Mouse (Mus musculus) stomach, postnatal 0 days (tissue): ENCODE data around the gene Nhsl1. TPM values are rescaled to one million over a fixed set of nuclear protein-coding genes. Genes with fewer than 3 reads are reported as not detected.
A peak's percentile ranks its signal among the peaks of the same experiment; 100 is the strongest.

ENCODE experiments used
- ATAC-seq: fragments of 200-750 bp; cut with Nextera tagmentation; 2 replicates; pipeline ENCODE4 v1.8.0; 2017; ENCODE audit not compliant: low FRiP score, low TSS enrichment
- DNase-seq: peaks from one replicate; pipeline ENCODE4 v3.0.0-alpha.2; 2016; ENCODE audit warnings: low spot score
- H3K27ac ChIP-seq: fragments of 300-500 bp; sonication (generic); replicated peaks from 2 replicates; pipeline ENCODE4 v1.5.1; 2014; ENCODE audit warnings: mild to moderate bottlenecking, control low read depth
- H3K27me3 ChIP-seq: fragments of 300-500 bp; sonication (generic); 2 replicates; pipeline ENCODE4 v1.6.1; 2014; ENCODE audit warnings: low read length; ENCODE audit not compliant: control insufficient read depth, insufficient read depth
- H3K36me3 ChIP-seq: fragments of 300-500 bp; sonication (generic); 2 replicates; pipeline ENCODE4 v1.6.1; 2014; ENCODE audit warnings: low read length, mixed read lengths; ENCODE audit not compliant: control insufficient read depth, insufficient read depth
- H3K4me1 ChIP-seq: fragments of 300-500 bp; sonication (generic); replicated peaks from 2 replicates; pipeline ENCODE4 v1.6.1; 2014; ENCODE audit warnings: antibody characterized with exemption; ENCODE audit not compliant: control insufficient read depth, insufficient read depth
- H3K4me2 ChIP-seq: fragments of 300-500 bp; sonication (generic); replicated peaks from 2 replicates; pipeline ENCODE4 v1.6.1; 2014; ENCODE audit warnings: low read depth, mild to moderate bottlenecking, control low read depth, moderate library complexity
- H3K4me3 ChIP-seq: fragments of 300-500 bp; sonication (generic); 2 replicates; pipeline ENCODE4 v1.5.1; 2014; ENCODE audit warnings: low read depth, low read length, control low read depth
- H3K9ac ChIP-seq: fragments of 300-500 bp; sonication (generic); 2 replicates; pipeline ENCODE4 v1.6.1; 2014; ENCODE audit warnings: mild to moderate bottlenecking, low read length, control low read depth, mixed read lengths
- H3K9me3 ChIP-seq: fragments of 300-500 bp; sonication (generic); 2 replicates; pipeline ENCODE4 v1.6.1; 2016; ENCODE audit warnings: low read length; ENCODE audit not compliant: control insufficient read depth
- CTCF ChIP-seq: IDR thresholded peaks from 2 replicates; pipeline ENCODE4 v1.5.1; 2016; ENCODE audit warnings: antibody characterized with exemption, low read depth, mild to moderate bottlenecking, moderate library complexity
- EP300 ChIP-seq: optimal IDR thresholded peaks from 2 replicates; pipeline ENCODE3; 2016; ENCODE audit warnings: antibody characterized with exemption
- WGBS: fragments of 180-500 bp; shearing (Covaris S2); extraction: QIAGEN DNeasy Blood & Tissue Kit; methylation state at CpG from one replicate; pipeline ENCODE4 v1.1.7; 2014; 5-methylcytosine and 5-hydroxymethylcytosine counted together
- polyA plus RNA-seq: library from polyadenylated mRNA; unstranded; fragments of >200 nt; fragmentation: Nextera tagmentation; extraction: Ambion mirVana; gene quantifications from 2 replicates; pipeline ENCODE4 v1.2.1, GENCODE M21; 2015

Nhsl1 gene
- polyA plus RNA-seq, 1 experiment from 2014 or later: 4.3 TPM

- no peaks in the 10 kb centered on the region for H3K9me3 ChIP-seq
- H3K27me3 ChIP-seq: no peaks in the 10 kb centered on the region
- no peaks in the 10 kb centered on the region for H3K4me1 ChIP-seq
- WGBS: 65% methylated on average over 7 of the region's 7 CpGs
- TF ChIP-seq EP300 (no peak), CTCF (peak; percentile 10; the same call in 1 of the 2 replicates)
- H3K9ac ChIP-seq: no peak overlapping the region
- H3K36me3 ChIP-seq: no peaks in the 10 kb centered on the region
- H3K27ac ChIP-seq: no peak overlapping the region
- H3K4me3 ChIP-seq: no peak overlapping the region
- no peak overlapping the region for H3K4me2 ChIP-seq
- ATAC-seq (no peak), DNase-seq (no peak)
Measured at GRCm38 (mm10) chr10:18400089-18400644, 81.4 kb downstream of the Nhsl1 start.

GRCm38 (mm10) chr10:18400998-18401397 is 82.2 kb downstream of the Nhsl1 start:
- no peak for DNase-seq
- Histone ChIP-seq H3K4me1 (no peaks in the 10 kb centered on the region), H3K9ac (no peak overlapping the region), H3K36me3 (no peaks in the 10 kb centered on the region), H3K27ac (no peak overlapping the region), H3K4me2 (no peak overlapping the region), H3K4me3 (no peak overlapping the region), H3K27me3 (no peaks in the 10 kb centered on the region), H3K9me3 (no peaks in the 10 kb centered on the region)
- TF ChIP-seq EP300 (no peak), CTCF (no peak)
- 64% methylated on average over 8 of the region's 8 CpGs for WGBS
- ATAC-seq: no peak

GRCm38 (mm10) chr10:18403992-18404391 is 85.2 kb downstream of the Nhsl1 start:
- WGBS: 60% methylated on average over 2 of the region's 2 CpGs
- no peak for ATAC-seq
- Histone ChIP-seq H3K27ac (no peak overlapping the region), H3K36me3 (no peaks in the 10 kb centered on the region), H3K27me3 (no peaks in the 10 kb centered on the region), H3K4me2 (no peak overlapping the region), H3K9me3 (no peaks in the 10 kb centered on the region), H3K4me1 (peaks cover 6% of the 10 kb centered on the region; the same call in 1 of the 2 replicates), H3K4me3 (no peak overlapping the region), H3K9ac (no peak overlapping the region)
- DNase-seq: no peak
- no peak for TF ChIP-seq EP300
- TF ChIP-seq CTCF: no peak

GRCm38 (mm10) chr10:18404679-18405078 is 85.9 kb downstream of the Nhsl1 start:
- DNase-seq (no peak), ATAC-seq (no peak)
- TF ChIP-seq EP300 (no peak), CTCF (no peak)
- 71% methylated on average over 5 of the region's 5 CpGs for WGBS
- Histone ChIP-seq H3K4me3 (no peak overlapping the region), H3K9me3 (no peaks in the 10 kb centered on the region), H3K27ac (no peak overlapping the region), H3K27me3 (no peaks in the 10 kb centered on the region), H3K4me1 (peaks cover 6% of the 10 kb centered on the region; the same call in 1 of the 2 replicates), H3K9ac (no peak overlapping the region), H3K4me2 (no peak overlapping the region), H3K36me3 (no peaks in the 10 kb centered on the region)

- Histone ChIP-seq H3K9me3 (no peaks in the 10 kb centered on the region), H3K4me3 (peak overlapping the region; percentile 40), H3K36me3 (no peaks in the 10 kb centered on the region), H3K4me2 (peak overlapping the region; percentile 59), H3K4me1 (peaks cover 6% of the 10 kb centered on the region; the same call in 1 of the 2 replicates), H3K9ac (peak overlapping the region; percentile 59), H3K27me3 (no peaks in the 10 kb centered on the region), H3K27ac (peak overlapping the region; percentile 35)
- DNase-seq (peak; percentile 89), ATAC-seq (peak; percentile 96)
- WGBS: under 1% methylated on average over 21 of the region's 21 CpGs
- no peak for TF ChIP-seq EP300
- no peak for TF ChIP-seq CTCF
Measured at GRCm38 (mm10) chr10:18407062-18407830, 88.5 kb downstream of the Nhsl1 start.

- Histone ChIP-seq H3K4me1 (peaks cover 6% of the 10 kb centered on the region; the same call in 1 of the 2 replicates), H3K36me3 (no peaks in the 10 kb centered on the region), H3K9ac (peak overlapping the region; percentile 50; the same call in 1 of the 2 replicates), H3K27ac (no peak overlapping the region), H3K27me3 (no peaks in the 10 kb centered on the region), H3K9me3 (no peaks in the 10 kb centered on the region), H3K4me2 (peak overlapping the region; percentile 59), H3K4me3 (peak overlapping the region; percentile 40)
- ATAC-seq (no peak), DNase-seq (no peak)
- 8% methylated on average over 11 of the region's 11 CpGs for WGBS
- TF ChIP-seq CTCF: no peak
- TF ChIP-seq EP300: no peak
Measured at GRCm38 (mm10) chr10:18408128-18408527, 89.3 kb downstream of the Nhsl1 start.
